8 mouse cellular contexts compared by ENCODE assay signal in genomic region chr9:121830243-121830955, GRCm38 (mm10). TPM values are rescaled to one million over a fixed set of nuclear protein-coding genes. Genes with fewer than 3 reads are reported as not detected.
A peak's percentile ranks its signal among the peaks of the same experiment; 100 is the strongest.
DNase-seq lines count a peak whose midpoint lies in the region; ATAC-seq and TF ChIP-seq lines count a peak whose summit lies in the region.

No protein-coding gene starts in this region.

- no peak for TF ChIP-seq POLR2A in ES-Bruce4 (IDR thresholded peaks at IDR 0.05; ENCODE audit: insufficient read depth, low read length)
- no peak for TF ChIP-seq POLR2A in olfactory bulb, adult 2 months (IDR thresholded peaks at IDR 0.05; ENCODE audit: insufficient read depth, low read depth, low read length)

- TF ChIP-seq EP300 in ES-Bruce4 (IDR thresholded peaks at IDR 0.05; ENCODE audit: insufficient read depth, low read depth, low read length): no peak

- DNase-seq in kidney, adult 18-20 months: peak; percentile 68
- peak; percentile 56 for DNase-seq in adrenal gland, adult 2 months
- DNase-seq in embryonic facial prominence, embryonic 14.5 days (ENCODE audit: low spot score): peak; percentile 64
- peak; percentile 64 to 69 for DNase-seq in layer of hippocampus, postnatal 10 days (ENCODE audit: low spot score in 2 of 2)

- 79% methylated on average over 6 of the region's 6 CpGs for WGBS in kidney, embryonic 16.5 days
- 81% methylated on average over 6 of the region's 6 CpGs for WGBS in embryonic facial prominence, embryonic 14.5 days
- 78% methylated on average over 6 of the region's 6 CpGs for WGBS in olfactory bulb, adult 2 months

- no peak for ATAC-seq in kidney, embryonic 16.5 days (ENCODE audit: low FRiP score, low TSS enrichment)
- peak; percentile 31; the same call in 1 of the 2 replicates for ATAC-seq in embryonic facial prominence, embryonic 14.5 days (ENCODE audit: low read depth)
- no peak for ATAC-seq in activated CD4-positive, CD25-positive, alpha-beta regulatory T cell, adult 4 months

- H3K27ac ChIP-seq in kidney, embryonic 16.5 days (ENCODE audit: low read length): no peak overlapping the region
- no peak overlapping the region for H3K27ac ChIP-seq in ES-Bruce4 (ENCODE audit: insufficient read depth, low read length)
- H3K27ac ChIP-seq in embryonic facial prominence, embryonic 14.5 days (replicated peaks; ENCODE audit: low read depth, low read length): no peak overlapping the region
- no peak overlapping the region for H3K27ac ChIP-seq in olfactory bulb, adult 2 months (ENCODE audit: insufficient read depth, low read depth, low read length)

- no peak overlapping the region for H3K9ac ChIP-seq in kidney, embryonic 16.5 days (replicated peaks; ENCODE audit: low read length)
- H3K9ac ChIP-seq in ES-Bruce4 (ENCODE audit: low read depth, poor library complexity, severe bottlenecking): no peak overlapping the region
- no peak overlapping the region for H3K9ac ChIP-seq in embryonic facial prominence, embryonic 14.5 days (ENCODE audit: low read depth, low read length)

- TF ChIP-seq CTCF in ES-Bruce4 (IDR thresholded peaks at IDR 0.05; ENCODE audit: low read depth, low read length): peak; percentile 73
- peak; percentile 63; the same call in 1 of the 2 replicates for TF ChIP-seq CTCF in olfactory bulb, adult 2 months (IDR thresholded peaks at IDR 0.05; ENCODE audit: insufficient read depth, low read depth, low read length)

- H3K36me3 ChIP-seq in kidney, embryonic 16.5 days (ENCODE audit: insufficient read depth, low read length): no peaks in the 10 kb centered on the region
- H3K36me3 ChIP-seq in ES-Bruce4 (ENCODE audit: control insufficient read depth, insufficient read depth, low read length, poor library complexity, severe bottlenecking): no peaks in the 10 kb centered on the region
- no peaks in the 10 kb centered on the region for H3K36me3 ChIP-seq in embryonic facial prominence, embryonic 14.5 days (ENCODE audit: control insufficient read depth, insufficient read depth, low read length)

- H3K4me3 ChIP-seq in kidney, embryonic 16.5 days (ENCODE audit: low read length): no peak overlapping the region
- no peak overlapping the region for H3K4me3 ChIP-seq in ES-Bruce4 (ENCODE audit: low read depth, low read length)
- H3K4me3 ChIP-seq in embryonic facial prominence, embryonic 14.5 days (ENCODE audit: low read depth, low read length): no peak overlapping the region
- H3K4me3 ChIP-seq in olfactory bulb, adult 2 months (ENCODE audit: insufficient read depth, low read depth, low read length): no peak overlapping the region

- H3K4me1 ChIP-seq in kidney, embryonic 16.5 days (ENCODE audit: insufficient read depth, low read length): no peaks in the 10 kb centered on the region
- no peaks in the 10 kb centered on the region for H3K4me1 ChIP-seq in ES-Bruce4 (ENCODE audit: control insufficient read depth, insufficient read depth, low read length)
- H3K4me1 ChIP-seq in embryonic facial prominence, embryonic 14.5 days (ENCODE audit: control insufficient read depth, insufficient read depth, low read length): no peaks in the 10 kb centered on the region
- H3K4me1 ChIP-seq in olfactory bulb, adult 2 months (ENCODE audit: control insufficient read depth, insufficient read depth, low read length): peaks cover 19% of the 10 kb centered on the region

- no peak overlapping the region for H3K4me2 ChIP-seq in kidney, embryonic 16.5 days (replicated peaks; ENCODE audit: low read depth, low read length)
- H3K4me2 ChIP-seq in embryonic facial prominence, embryonic 14.5 days (ENCODE audit: low read depth, low read length): no peak overlapping the region

- H3K27me3 ChIP-seq in kidney, embryonic 16.5 days (ENCODE audit: insufficient read depth, low read length): no peaks in the 10 kb centered on the region
- no peaks in the 10 kb centered on the region for H3K27me3 ChIP-seq in ES-Bruce4 (ENCODE audit: control insufficient read depth, insufficient read depth, low read length, poor library complexity, severe bottlenecking)
- H3K27me3 ChIP-seq in embryonic facial prominence, embryonic 14.5 days (replicated peaks; ENCODE audit: control insufficient read depth, insufficient read depth, low read length): no peaks in the 10 kb centered on the region

- H3K9me3 ChIP-seq in kidney, embryonic 16.5 days (ENCODE audit: low read length): peaks cover 3% of the 10 kb centered on the region; the same call in 1 of the 2 replicates
- H3K9me3 ChIP-seq in ES-Bruce4 (replicated peaks; ENCODE audit: control insufficient read depth, insufficient read depth, low read length, poor library complexity, severe bottlenecking): no peaks in the 10 kb centered on the region
- no peaks in the 10 kb centered on the region for H3K9me3 ChIP-seq in embryonic facial prominence, embryonic 14.5 days (ENCODE audit: control insufficient read depth, low read length)

RNA-seq across cellular contexts. Expression of gene Ccdc13, which starts 8.9 kb away (rescaled TPM):
- 0.58 and 0.71 TPM in 2 replicates for polyA plus RNA-seq in kidney, embryonic 16.5 days (2015; fragmentation: Nextera tagmentation; extraction: Ambion mirVana)
- 0.68 and 0.85 TPM in 2 replicates for polyA plus RNA-seq in ES-Bruce4 (2011; ENCODE audit: insufficient read depth, insufficient read length, low read depth, missing spikeins)
- 1 to 10 TPM in 1 of 2 experiments, under 1 TPM in 1; 0.63 to 1.0 TPM for total RNA-seq in adrenal gland, adult 2 months (2021)
- 0.26 and 1.2 TPM in 2 replicates for polyA plus RNA-seq in adrenal gland, adult 2 months (2012; rRNA removed)
- polyA plus RNA-seq in embryonic facial prominence, embryonic 14.5 days (2014; fragmentation: Nextera tagmentation; extraction: Ambion mirVana): 1.7 and 2.0 TPM in 2 replicates
- 1 to 10 TPM; 6.6 to 7.7 TPM for total RNA-seq in layer of hippocampus, postnatal 10 days (2021)
- not detected in 2 replicates for polyA plus RNA-seq in olfactory bulb, adult 2 months (2012; ENCODE audit: insufficient read depth, insufficient read length, low replicate concordance, missing spikeins)
- polyA plus RNA-seq in activated CD4-positive, CD25-positive, alpha-beta regulatory T cell, adult 4 months (2017; shearing (Covaris generic)): not detected

RNA-seq across cellular contexts. Expression of gene Higd1a, which starts 27.8 kb away (rescaled TPM):
- 120 and 142 TPM in 2 replicates for polyA plus RNA-seq in kidney, embryonic 16.5 days (2015; fragmentation: Nextera tagmentation; extraction: Ambion mirVana)
- polyA plus RNA-seq in ES-Bruce4 (2011; ENCODE audit: insufficient read depth, insufficient read length, low read depth, missing spikeins): 76.5 and 78.5 TPM in 2 replicates
- 100 to 1,000 TPM in 1 of 2 experiments, 10 to 100 TPM in 1; 44.6 to 103 TPM for total RNA-seq in adrenal gland, adult 2 months (2021)
- polyA plus RNA-seq in adrenal gland, adult 2 months (2012; rRNA removed): 15.4 and 20.8 TPM in 2 replicates
- polyA plus RNA-seq in embryonic facial prominence, embryonic 14.5 days (2014; fragmentation: Nextera tagmentation; extraction: Ambion mirVana): 185 and 192 TPM in 2 replicates
- total RNA-seq in layer of hippocampus, postnatal 10 days (2021): 100 to 1,000 TPM in 1 of 2 experiments, 10 to 100 TPM in 1; 99.3 to 103 TPM
- polyA plus RNA-seq in olfactory bulb, adult 2 months (2012; ENCODE audit: insufficient read depth, insufficient read length, low replicate concordance, missing spikeins): not detected in 2 replicates
- polyA plus RNA-seq in activated CD4-positive, CD25-positive, alpha-beta regulatory T cell, adult 4 months (2017; shearing (Covaris generic)): 100 to 1,000 TPM; 125 to 151 TPM

RNA-seq across cellular contexts. Expression of gene Hhatl, which starts 38.1 kb away (rescaled TPM):
- 0.50 and 0.56 TPM in 2 replicates for polyA plus RNA-seq in kidney, embryonic 16.5 days (2015; fragmentation: Nextera tagmentation; extraction: Ambion mirVana)
- polyA plus RNA-seq in ES-Bruce4 (2011; ENCODE audit: insufficient read depth, insufficient read length, low read depth, missing spikeins): not detected in 2 replicates
- total RNA-seq in adrenal gland, adult 2 months (2021): not detected
- 0.13 and 0.17 TPM in 2 replicates for polyA plus RNA-seq in adrenal gland, adult 2 months (2012; rRNA removed)
- 3.7 and 5.1 TPM in 2 replicates for polyA plus RNA-seq in embryonic facial prominence, embryonic 14.5 days (2014; fragmentation: Nextera tagmentation; extraction: Ambion mirVana)
- 1 to 10 TPM; 2.8 to 2.9 TPM for total RNA-seq in layer of hippocampus, postnatal 10 days (2021)
- not detected in 2 replicates for polyA plus RNA-seq in olfactory bulb, adult 2 months (2012; ENCODE audit: insufficient read depth, insufficient read length, low replicate concordance, missing spikeins)
- polyA plus RNA-seq in activated CD4-positive, CD25-positive, alpha-beta regulatory T cell, adult 4 months (2017; shearing (Covaris generic)): not detected

RNA-seq across cellular contexts. Expression of gene Klhl40, which starts 53.0 kb away (rescaled TPM):
- polyA plus RNA-seq in kidney, embryonic 16.5 days (2015; fragmentation: Nextera tagmentation; extraction: Ambion mirVana): 0.72 and 0.99 TPM in 2 replicates
- polyA plus RNA-seq in ES-Bruce4 (2011; ENCODE audit: insufficient read depth, insufficient read length, low read depth, missing spikeins): 0.27 TPM in 1 of 2 replicates, not detected in the other
- not detected for total RNA-seq in adrenal gland, adult 2 months (2021)
- not detected in 2 replicates for polyA plus RNA-seq in adrenal gland, adult 2 months (2012; rRNA removed)
- polyA plus RNA-seq in embryonic facial prominence, embryonic 14.5 days (2014; fragmentation: Nextera tagmentation; extraction: Ambion mirVana): 35.7 and 41.1 TPM in 2 replicates
- 1 to 10 TPM; 2.9 to 3.2 TPM for total RNA-seq in layer of hippocampus, postnatal 10 days (2021)
- not detected in 2 replicates for polyA plus RNA-seq in olfactory bulb, adult 2 months (2012; ENCODE audit: insufficient read depth, insufficient read length, low replicate concordance, missing spikeins)
- not detected for polyA plus RNA-seq in activated CD4-positive, CD25-positive, alpha-beta regulatory T cell, adult 4 months (2017; shearing (Covaris generic))
